Mouse (Mus musculus) kidney, embryonic 14.5 days (tissue): Measurements from ENCODE around the gene Gm867. TPM values are rescaled to one million over a fixed set of nuclear protein-coding genes. Genes with fewer than 3 reads are reported as not detected.

Source experiments
- ATAC-seq: fragments of 200-750 bp; cut with Nextera tagmentation; 2 replicates; pipeline ENCODE4 v1.8.0; 2017; ENCODE audit warnings: moderate number of reproducible peaks, mild to moderate bottlenecking, moderate TSS enrichment, moderate library complexity; ENCODE audit not compliant: low FRiP score, low TSS enrichment
- H3K27ac ChIP-seq: fragments of 300-500 bp; sonication (generic); 2 replicates; pipeline ENCODE4 v1.5.1; 2014; ENCODE audit warnings: low read depth, mild to moderate bottlenecking, low read length, moderate library complexity, mixed read lengths
- H3K27me3 ChIP-seq: fragments of 300-500 bp; sonication (generic); 2 replicates; pipeline ENCODE4 v1.6.1; 2014; ENCODE audit warnings: mild to moderate bottlenecking, low read length; ENCODE audit not compliant: control insufficient read depth, insufficient read depth
- H3K36me3 ChIP-seq: fragments of 300-500 bp; sonication (generic); 2 replicates; pipeline ENCODE4 v1.6.1; 2014; ENCODE audit warnings: low read length, mixed read lengths; ENCODE audit not compliant: control insufficient read depth, insufficient read depth
- H3K4me1 ChIP-seq: fragments of 300-500 bp; sonication (generic); 2 replicates; pipeline ENCODE4 v1.6.1; 2014; ENCODE audit warnings: low read length, mixed read lengths; ENCODE audit not compliant: control insufficient read depth, insufficient read depth
- H3K4me2 ChIP-seq: fragments of 300-500 bp; sonication (generic); replicated peaks from 2 replicates; pipeline ENCODE4 v1.6.1; 2014; ENCODE audit warnings: low read depth, mild to moderate bottlenecking, low read length
- H3K4me3 ChIP-seq: fragments of 300-500 bp; sonication (generic); 2 replicates; pipeline ENCODE4 v1.5.1; 2014; ENCODE audit warnings: mild to moderate bottlenecking, low read length
- H3K9ac ChIP-seq: fragments of 300-500 bp; sonication (generic); 2 replicates; pipeline ENCODE4 v1.6.1; 2014; ENCODE audit warnings: low read depth, mild to moderate bottlenecking, low read length, moderate library complexity
- H3K9me3 ChIP-seq: fragments of 300-500 bp; sonication (generic); 2 replicates; pipeline ENCODE4 v1.6.1; 2016; ENCODE audit warnings: low read length; ENCODE audit not compliant: control insufficient read depth
- WGBS: fragments of 180-500 bp; shearing (Covaris S2); extraction: QIAGEN DNeasy Blood & Tissue Kit; methylation state at CpG from one replicate; pipeline ENCODE4 v1.1.7; 2014; 5-methylcytosine and 5-hydroxymethylcytosine counted together
- polyA plus RNA-seq: library from polyadenylated mRNA; unstranded; fragments of >200 nt; fragmentation: Nextera tagmentation; extraction: Ambion mirVana; gene quantifications from 2 replicates; pipeline ENCODE4 v1.2.1, GENCODE M21; 2014

Gene Gm867
- polyA plus RNA-seq, 1 experiment from 2014 or later, result 0.35 TPM

GRCm38 (mm10) chr10:75939481-75940234 is 814 bp downstream of the Gm867 start:
- no peak overlapping the region for H3K27ac ChIP-seq
- H3K36me3 ChIP-seq, result no peaks in the 10 kb centered on the region
- H3K9ac ChIP-seq, result no peak overlapping the region
- H3K4me2 ChIP-seq, result no peak overlapping the region
- H3K9me3 ChIP-seq, result no peaks in the 10 kb centered on the region
- WGBS, result 42% methylated on average over 9 of the region's 9 CpGs
- no peak for ATAC-seq
- H3K4me3 ChIP-seq, result no peak overlapping the region
- H3K4me1 ChIP-seq, result peaks cover 11% of the 10 kb centered on the region; the same call in 1 of the 2 replicates
- no peaks in the 10 kb centered on the region for H3K27me3 ChIP-seq

GRCm38 (mm10) chr10:75937851-75938643 is 2.4 kb downstream of the Gm867 start:
- Histone ChIP-seq H3K9ac (no peak overlapping the region), H3K36me3 (no peaks in the 10 kb centered on the region), H3K9me3 (no peaks in the 10 kb centered on the region), H3K4me3 (no peak overlapping the region), H3K27ac (no peak overlapping the region), H3K27me3 (no peaks in the 10 kb centered on the region), H3K4me1 (peaks cover 8% of the 10 kb centered on the region; the same call in 1 of the 2 replicates), H3K4me2 (no peak overlapping the region)
- no peak for ATAC-seq
- WGBS, result 65% methylated on average over 10 of the region's 10 CpGs

- no peak overlapping the region for H3K27ac ChIP-seq
- no peak for ATAC-seq
- 47% methylated on average over 18 of the region's 18 CpGs for WGBS
- 0 out of 2 replicates have a peak overlapping the region, but pooled peaks have one; percentile 3 for H3K4me2 ChIP-seq
- no peaks in the 10 kb centered on the region for H3K9me3 ChIP-seq
- no peaks in the 10 kb centered on the region for H3K36me3 ChIP-seq
- 0 out of 2 replicates have a peak overlapping the region, but pooled peaks have one; percentile 31 for H3K9ac ChIP-seq
- no peak overlapping the region for H3K4me3 ChIP-seq
- no peaks in the 10 kb centered on the region for H3K27me3 ChIP-seq
- H3K4me1 ChIP-seq, result peaks cover 12% of the 10 kb centered on the region
Observed at GRCm38 (mm10) chr10:75936909-75937667, 3.4 kb downstream of the Gm867 start.

GRCm38 (mm10) chr10:75935680-75936541 is 4.6 kb downstream of the Gm867 start, which contains the start of gene Mmp11:
Gene Mmp11, minus strand, starts transcription at chr10:75936496.
- Histone ChIP-seq H3K4me3 (peak within 1 kb of the TSS; percentile 55), H3K27me3 (no peaks in the 10 kb centered on the region), H3K9me3 (no peaks in the 10 kb centered on the region), H3K9ac (peak within 1 kb of the TSS; percentile 61), H3K36me3 (no peaks in the 10 kb centered on the region), H3K27ac (peak within 1 kb of the TSS; percentile 2; the same call in 1 of the 2 replicates), H3K4me2 (peak within 1 kb of the TSS; percentile 61), H3K4me1 (peaks cover 22% of the 10 kb centered on the region)
- peak; percentile 73 for ATAC-seq
- under 1% methylated on average over 51 of the region's 51 CpGs for WGBS

- no peak for ATAC-seq
- Histone ChIP-seq H3K27me3 (no peaks in the 10 kb centered on the region), H3K9ac (0 out of 2 replicates have a peak overlapping the region, but pooled peaks have one; percentile 61), H3K4me1 (peaks cover 29% of the 10 kb centered on the region), H3K4me3 (no peak overlapping the region; the same call in 1 of the 2 replicates), H3K9me3 (no peaks in the 10 kb centered on the region), H3K27ac (no peak overlapping the region), H3K4me2 (peak overlapping the region; percentile 61), H3K36me3 (no peaks in the 10 kb centered on the region)
- WGBS, result 92% methylated on average over 1 of the region's 1 CpGs
Observed at GRCm38 (mm10) chr10:75934991-75935390, 5.5 kb downstream of the Gm867 start.

- no peak within 1 kb of the TSS for H3K27ac ChIP-seq
- peak within 1 kb of the TSS; percentile 98 for H3K4me2 ChIP-seq
- WGBS, result 30% methylated on average over 6 of the region's 6 CpGs
- peaks cover 29% of the 10 kb centered on the region for H3K4me1 ChIP-seq
- no peak for ATAC-seq
- peak within 1 kb of the TSS; percentile 90 for H3K9ac ChIP-seq
- H3K9me3 ChIP-seq, result no peaks in the 10 kb centered on the region
- peak within 1 kb of the TSS; percentile 64 for H3K4me3 ChIP-seq
- H3K36me3 ChIP-seq, result peaks cover under 1% of the 10 kb centered on the region; the same call in 1 of the 2 replicates
- no peaks in the 10 kb centered on the region for H3K27me3 ChIP-seq
Observed at GRCm38 (mm10) chr10:75932891-75933290, 7.6 kb downstream of the Gm867 start, which contains the start of gene Chchd10. Gene Chchd10, plus strand, starts transcription at chr10:75933130.

GRCm38 (mm10) chr10:75932081-75932678 is 8.3 kb downstream of the Gm867 start:
- Histone ChIP-seq H3K36me3 (peaks cover 4% of the 10 kb centered on the region; the same call in 1 of the 2 replicates), H3K4me1 (peaks cover 27% of the 10 kb centered on the region), H3K9ac (peak overlapping the region; percentile 90), H3K9me3 (no peaks in the 10 kb centered on the region), H3K27me3 (no peaks in the 10 kb centered on the region), H3K4me3 (peak overlapping the region; percentile 64), H3K27ac (no peak overlapping the region), H3K4me2 (peak overlapping the region; percentile 98)
- peak; percentile 72 for ATAC-seq
- 2% methylated on average over 30 of the region's 44 CpGs for WGBS
